Mouse (Mus musculus) heart, postnatal 0 days (tissue): ENCODE measurements around the gene Ptprcap.
"Not testable (repeated sequence)": the region's sequence is repeated elsewhere in the genome, so short reads cannot be mapped to it uniquely, and the experiment has no call there.

Source experiments
- CTCF ChIP-seq: IDR thresholded peaks from 2 replicates; pipeline ENCODE4 v1.5.1; 2016; ENCODE audit warnings: antibody characterized with exemption, control low read depth, low read depth
- EP300 ChIP-seq: IDR thresholded peaks from 2 replicates; pipeline ENCODE4 v1.6.1; 2016; ENCODE audit warnings: antibody characterized with exemption, low read depth

- not testable (repeated sequence) for TF ChIP-seq CTCF, EP300
Observed at GRCm38 (mm10) chr19:4125268-4125667, 28.1 kb upstream of the Ptprcap start.
